Mouse (Mus musculus): ENCODE data around the gene Rere.

- TF ChIP-seq CTCF (IDR thresholded peaks at IDR 0.05; ENCODE audit: control insufficient read depth, insufficient read depth, insufficient replicate concordance, low read depth, low read length) = no peak
- no peak for TF ChIP-seq POLR2A (IDR thresholded peaks at IDR 0.05; ENCODE audit: control insufficient read depth, low read depth, low read length)
Observed at GRCm38 (mm10) chr4:150456452-150456851, 175.0 kb downstream of the Rere start.
